Mouse (Mus musculus) thymus, adult 2 months (tissue): ENCODE data around the gene Ceacam18.

Experiments
- CTCF ChIP-seq: fragments of 200-500 bp; IDR thresholded peaks from 2 replicates; pipeline ENCODE4 v1.5.1; 2012; ENCODE audit warnings: mild to moderate bottlenecking, control low read depth, low read length, moderate library complexity, borderline replicate concordance; ENCODE audit not compliant: control insufficient read depth, poor library complexity, insufficient read depth; ENCODE audit errors: extremely low read depth
- POLR2A ChIP-seq: fragments of 200-500 bp; IDR thresholded peaks from 2 replicates; pipeline ENCODE4 v1.6.1; 2012; ENCODE audit warnings: mild to moderate bottlenecking, low read length, control low read depth, moderate library complexity; ENCODE audit not compliant: control insufficient read depth, poor library complexity, insufficient read depth; ENCODE audit errors: extremely low read depth

GRCm38 (mm10) chr7:43633940-43634339 is 567 bp upstream of the Ceacam18 start:
- TF ChIP-seq CTCF = no peak
- TF ChIP-seq POLR2A = no peak
